Mouse (Mus musculus) urinary bladder, postnatal 36 days (tissue): ENCODE results near the gene Rtn3.
A peak's percentile ranks its signal among the peaks of the same experiment; 100 is the strongest.

Experiments
- DNase-seq, 2 experiments: peaks; one replicate each; pipeline ENCODE4 v3.0.0; 2022; ENCODE audit warnings: low spot score in 2 of 2, mixed read lengths in 1 of 2

Gene Rtn3

GRCm38 (mm10) chr19:7382248-7382902 is 100.7 kb downstream of the Rtn3 start:
- peak; percentile 48 to 57 for DNase-seq

GRCm38 (mm10) chr19:7381906-7382247 is 101.2 kb downstream of the Rtn3 start:
- no peak for DNase-seq

GRCm38 (mm10) chr19:7377639-7378038 is 105.4 kb downstream of the Rtn3 start:
- DNase-seq: no peak
